Mouse (Mus musculus) heart, postnatal 4 days (tissue): ENCODE results near the gene Tmem242. TPM values are rescaled to one million over a fixed set of nuclear protein-coding genes. Genes with fewer than 3 reads are reported as not detected.
A peak's percentile ranks its signal among the peaks of the same experiment; 100 is the strongest.

Experiments
- DNase-seq: peaks from one replicate; pipeline ENCODE4 v3.0.0; 2021
- microRNA-seq, 2 experiments: library from miRNA; unstranded; fragments of <30 nt; microRNA quantifications; one replicate each; pipeline ENCODE4 v1.2.0; 2021 to 2022
- total RNA-seq, 2 experiments: library from RNA; stranded (reverse); gene quantifications; 2 replicates each; pipeline ENCODE4 v1.2.3; 2021

Tmem242 gene
- total RNA-seq, 2 experiments from 2014 or later: 128 to 131 TPM

DNA sequence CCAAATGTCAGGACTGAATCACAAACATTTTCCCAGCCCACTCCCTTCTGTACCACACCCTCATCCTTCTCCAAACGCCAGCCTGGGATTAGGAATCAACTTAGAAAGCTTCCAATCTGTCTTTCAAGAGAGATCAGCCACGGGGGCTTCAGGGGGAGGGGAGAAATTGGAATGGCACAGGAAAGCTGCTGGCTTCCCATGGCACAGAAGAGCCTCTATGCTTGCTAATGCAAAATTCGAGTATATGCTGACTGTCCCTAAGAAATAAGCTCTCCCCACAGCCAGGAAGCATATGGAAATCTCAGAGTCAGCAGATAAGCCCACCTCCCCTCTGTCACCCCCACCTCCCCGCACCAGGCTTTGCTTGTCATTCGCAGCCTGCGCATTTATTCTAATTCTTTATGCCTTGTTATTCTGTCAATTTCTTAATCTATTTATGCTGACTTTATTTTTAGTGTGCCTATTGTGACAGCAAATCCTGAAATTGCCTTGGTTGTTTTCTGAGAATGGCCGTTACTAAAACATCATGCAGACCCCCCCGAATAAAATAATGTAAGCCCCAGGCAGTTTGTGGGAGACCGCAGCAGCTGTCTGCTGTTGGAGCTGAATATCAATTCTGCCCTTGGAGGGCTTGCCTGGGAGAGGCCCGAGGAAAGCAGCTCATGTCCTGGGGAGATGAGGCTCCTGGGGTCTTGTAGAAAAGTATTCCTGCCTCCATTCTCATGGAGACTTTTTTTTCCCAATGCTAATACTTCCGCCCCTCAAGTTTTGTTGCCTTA, 62.7 kb downstream of the Tmem242 start:
- DNase-seq: no peak

DNA sequence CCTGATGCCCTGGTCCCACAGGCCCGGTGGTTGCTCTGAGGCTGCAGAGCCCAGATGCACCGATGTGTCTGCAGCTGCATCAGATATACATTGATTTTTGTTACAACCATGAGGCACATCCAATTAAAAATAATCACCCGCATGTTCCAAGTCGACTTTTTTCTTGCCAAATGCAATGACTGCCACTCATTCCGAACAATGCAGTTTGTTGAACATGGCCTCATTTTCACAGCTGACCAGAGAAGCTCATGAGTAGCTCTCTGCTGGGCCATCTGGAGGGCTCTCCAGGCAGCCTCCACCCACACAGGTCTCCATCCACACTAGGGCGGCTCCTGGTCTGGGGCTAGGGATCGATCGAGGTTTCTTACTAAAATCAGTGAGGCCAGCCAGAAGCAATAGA, 67.1 kb downstream of the Tmem242 start:
- DNase-seq: no peak

DNA sequence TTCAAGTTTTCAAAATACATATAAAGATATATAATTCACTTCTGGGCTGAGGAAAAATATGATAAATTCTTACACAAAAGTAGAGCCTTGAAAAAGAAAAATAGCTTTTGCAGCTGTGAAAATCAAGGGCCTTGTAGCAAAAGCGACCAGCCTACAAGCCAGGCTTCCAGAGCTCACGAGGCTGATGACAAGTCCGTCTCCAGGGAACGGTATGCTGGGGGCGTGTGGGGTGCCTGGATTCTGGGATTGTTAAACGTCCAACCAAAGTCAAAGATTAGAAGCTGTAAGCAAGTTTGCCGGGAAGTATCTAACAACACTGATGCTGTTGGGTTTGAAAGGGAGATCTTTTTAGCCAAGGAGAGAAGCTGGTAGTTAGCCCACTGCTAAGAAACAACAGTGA, 68.5 kb downstream of the Tmem242 start:
- peak; percentile 27 for DNase-seq

DNA sequence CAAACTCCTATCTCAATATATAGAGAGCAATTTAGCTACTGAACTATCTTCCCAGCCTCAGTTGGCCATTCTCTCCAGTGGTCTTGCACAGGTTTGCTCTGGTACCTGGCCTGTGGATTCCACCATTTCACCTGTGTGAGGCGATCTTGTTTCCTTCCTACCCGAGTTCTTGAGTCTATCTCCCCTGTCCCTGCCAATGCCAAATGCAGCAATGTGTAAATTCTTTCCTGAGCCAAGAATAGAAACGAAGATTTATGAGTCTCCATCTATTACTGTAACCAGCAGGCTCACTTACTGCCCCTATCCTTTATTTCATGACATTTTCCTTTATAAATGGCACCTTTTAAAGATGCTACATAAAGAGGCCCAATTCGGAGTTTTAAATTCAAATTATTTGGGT, 69.0 kb downstream of the Tmem242 start:
- DNase-seq: no peak

DNA sequence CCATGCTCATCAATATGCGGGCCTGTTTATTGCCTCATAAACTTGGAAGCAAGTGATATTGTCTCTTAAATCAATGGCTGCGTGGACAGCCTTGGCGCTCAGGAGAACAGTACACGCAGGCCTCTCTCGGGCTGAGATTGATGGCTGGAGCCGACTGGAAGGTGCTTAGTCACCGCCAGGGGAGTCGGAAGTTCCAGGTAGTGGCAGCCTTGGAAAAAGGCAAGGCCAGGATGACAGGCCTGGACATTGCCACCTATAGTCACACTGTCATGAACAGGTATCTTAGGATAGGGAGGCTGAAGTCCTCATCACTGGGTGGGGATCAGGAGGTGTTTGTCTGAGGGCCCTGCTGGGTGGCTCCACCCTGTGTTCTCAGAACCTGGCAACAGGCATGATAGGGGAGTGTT, 74.1 kb downstream of the Tmem242 start:
- DNase-seq: no peak

Small RNA genes within 50 kb of the gene (microRNA-seq; reads per million reads assigned to microRNA genes)
- 0 reads per million in 2 experiments for gene Gm22475

Other genes with a start within 250 kb of the Tmem242 start
- gene Ldhal6b, start 21.5 kb downstream of the Tmem242 start, total RNA-seq: 1 to 10 TPM; 1.0 to 1.3 TPM
- 1 to 10 TPM; 3.5 to 3.7 TPM for gene Zdhhc14, start 52.3 kb upstream of the Tmem242 start, total RNA-seq